Mouse (Mus musculus): Measurements from ENCODE around the gene Dmrtb1. TPM values are rescaled to one million over a fixed set of nuclear protein-coding genes. Genes with fewer than 3 reads are reported as not detected.

The Dmrtb1 gene
- total and polyA plus RNA-seq, 3 experiments: not detected

DNA sequence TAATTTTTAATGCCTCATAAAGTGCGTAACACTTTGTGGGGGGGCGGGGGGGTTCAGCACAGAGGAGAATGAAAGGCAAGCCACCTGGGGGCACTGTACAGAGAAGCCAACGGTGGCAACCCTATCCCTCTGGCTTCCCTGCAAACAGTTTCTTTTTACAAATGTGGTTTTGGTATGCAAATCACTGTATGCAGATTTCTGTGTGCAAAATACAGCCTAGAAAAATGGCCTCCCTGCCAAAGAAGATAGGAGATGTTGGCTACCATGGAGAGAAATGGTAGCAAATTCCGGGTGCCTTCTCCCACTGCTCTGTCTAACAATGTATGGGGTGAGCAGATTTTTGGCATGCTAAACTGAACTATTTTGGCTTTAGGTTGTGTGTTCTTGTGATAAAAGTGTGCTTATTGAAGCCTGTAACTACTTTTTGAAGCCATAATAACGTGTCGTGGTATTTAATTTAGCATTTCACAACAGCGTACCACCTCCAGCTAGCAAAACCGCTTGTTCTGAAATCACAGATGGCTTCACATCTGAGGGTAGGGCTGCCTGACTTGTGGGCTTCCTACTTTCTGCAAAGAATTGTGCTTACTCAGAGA lies 33.8 kb upstream of the Dmrtb1 start:
- H3K27me3 ChIP-seq (ENCODE audit: control insufficient read depth in 1 of 2, insufficient read depth in 2 of 2, low read length in 2 of 2): no peaks in the 10 kb centered on the region
- TF ChIP-seq GATA1 (IDR thresholded peaks at IDR 0.05; ENCODE audit: low read depth, low read length): no peak
- TF ChIP-seq HCFC1 (IDR thresholded peaks at IDR 0.05; ENCODE audit: low read depth, low read length): no peak
- TF ChIP-seq USF2 (IDR thresholded peaks at IDR 0.05; ENCODE audit: borderline replicate concordance in 1 of 2, insufficient read depth in 1 of 2, low read depth in 1 of 2, low read length in 2 of 2): no peak
- TF ChIP-seq RAD21 (IDR thresholded peaks at IDR 0.05; ENCODE audit: low read depth, low read length): no peak
- no peak for TF ChIP-seq ZMIZ1 (IDR thresholded peaks at IDR 0.05; ENCODE audit: low read depth, low read length)
- no peak for TF ChIP-seq CHD2 (IDR thresholded peaks at IDR 0.05; ENCODE audit: low read length)
- no peak for TF ChIP-seq MEF2A (IDR thresholded peaks at IDR 0.05; ENCODE audit: extremely low read depth, insufficient replicate concordance, low read depth, low read length, poor library complexity, severe bottlenecking)
- no peak for TF ChIP-seq TBP (IDR thresholded peaks at IDR 0.05; ENCODE audit: low read depth, low read length)
- no peak for TF ChIP-seq SIN3A (IDR thresholded peaks at IDR 0.05; ENCODE audit: low read length)
- no peak for TF ChIP-seq POLR2AphosphoS2 (IDR thresholded peaks at IDR 0.05; ENCODE audit: low read length)
- TF ChIP-seq E2F4 (IDR thresholded peaks at IDR 0.05; ENCODE audit: borderline replicate concordance, low read depth, low read length): no peak
- no peak for TF ChIP-seq MAX (IDR thresholded peaks at IDR 0.05; ENCODE audit: low read length)
- no peak for TF ChIP-seq GABPA (IDR thresholded peaks at IDR 0.05; ENCODE audit: low read depth, low read length)
- TF ChIP-seq NELFE (IDR thresholded peaks at IDR 0.05; ENCODE audit: low read depth, low read length): no peak
- TF ChIP-seq ZC3H11A (IDR thresholded peaks at IDR 0.05; ENCODE audit: low read depth, low read length): no peak
- no peak for TF ChIP-seq MYC (IDR thresholded peaks at IDR 0.05; ENCODE audit: low read depth, low read length)
- no peak for TF ChIP-seq NRF1 (IDR thresholded peaks at IDR 0.05; ENCODE audit: insufficient read depth, low read depth, low read length, poor library complexity, severe bottlenecking)
- no peak for TF ChIP-seq ETS1 (IDR thresholded peaks at IDR 0.05; ENCODE audit: low read depth, low read length)
- no peak for TF ChIP-seq BHLHE40 (IDR thresholded peaks at IDR 0.05; ENCODE audit: borderline replicate concordance, low read depth, low read length)
- peak; percentile 8 for DNase-seq (ENCODE audit: low read depth, low spot score)
- no peak overlapping the region for H3K9ac ChIP-seq (ENCODE audit: control insufficient read depth, low read depth, low read length, poor library complexity, severe bottlenecking)
- H3K27ac ChIP-seq (ENCODE audit: control insufficient read depth, low read depth, low read length): no peak overlapping the region
- H3K79me2 ChIP-seq (ENCODE audit: control insufficient read depth, insufficient read depth, low read length, poor library complexity): no peaks in the 10 kb centered on the region
- no peaks in the 10 kb centered on the region for H3K9me3 ChIP-seq (replicated peaks; ENCODE audit: insufficient read depth, low read length)
- peaks cover 0 to 37% of the 10 kb centered on the region in 2 experiments; a peak in 2 of 4 replicates for H3K36me3 ChIP-seq (ENCODE audit: control insufficient read depth in 1 of 2, insufficient read depth in 2 of 2, low read length in 2 of 2)
- H3K4me3 ChIP-seq (ENCODE audit: control insufficient read depth in 1 of 2, insufficient read depth in 1 of 2, low read depth in 2 of 2, low read length in 2 of 2): no peak overlapping the region
- peaks cover 30 to 44% of the 10 kb centered on the region in 2 experiments for H3K4me1 ChIP-seq (ENCODE audit: control insufficient read depth in 1 of 2, insufficient read depth in 2 of 2, low read length in 2 of 2)

DNA sequence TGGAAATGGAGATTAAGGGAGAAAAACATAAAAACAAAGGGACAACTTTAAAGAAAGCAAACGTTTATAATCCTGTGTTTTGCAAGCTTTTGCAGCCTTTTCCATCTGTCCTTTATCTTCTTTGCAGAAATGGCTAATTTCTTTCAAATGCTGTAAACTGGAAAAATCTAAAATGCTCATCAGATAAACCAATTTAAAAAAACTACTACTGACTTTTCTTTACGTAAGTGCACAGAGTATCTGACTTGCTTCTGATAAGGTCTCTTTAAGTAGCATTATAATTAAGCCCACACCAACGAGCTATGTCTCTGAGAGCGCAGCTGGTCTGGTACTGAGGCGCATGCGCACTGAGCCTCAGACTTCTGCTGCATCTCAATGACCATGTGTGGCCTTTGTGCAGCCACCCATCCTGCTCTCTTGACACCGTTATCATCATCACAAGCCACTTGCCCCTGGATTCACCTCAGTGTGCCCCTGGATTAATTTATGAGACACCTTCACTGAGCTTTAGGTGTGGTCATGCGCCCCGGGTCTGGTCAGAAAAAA lies 32.8 kb upstream of the Dmrtb1 start:
- peaks cover 30 to 42% of the 10 kb centered on the region in 2 experiments for H3K4me1 ChIP-seq (ENCODE audit: control insufficient read depth in 1 of 2, insufficient read depth in 2 of 2, low read length in 2 of 2)
- no peaks in the 10 kb centered on the region for H3K79me2 ChIP-seq (ENCODE audit: control insufficient read depth, insufficient read depth, low read length, poor library complexity)
- H3K9ac ChIP-seq (ENCODE audit: control insufficient read depth, low read depth, low read length, poor library complexity, severe bottlenecking): no peak overlapping the region
- H3K36me3 ChIP-seq (ENCODE audit: control insufficient read depth in 1 of 2, insufficient read depth in 2 of 2, low read length in 2 of 2): peaks cover 0 to 37% of the 10 kb centered on the region in 2 experiments; a peak in 2 of 4 replicates
- no peaks in the 10 kb centered on the region for H3K9me3 ChIP-seq (replicated peaks; ENCODE audit: insufficient read depth, low read length)
- H3K4me3 ChIP-seq (ENCODE audit: control insufficient read depth in 1 of 2, insufficient read depth in 1 of 2, low read depth in 2 of 2, low read length in 2 of 2): no peak overlapping the region
- no peaks in the 10 kb centered on the region for H3K27me3 ChIP-seq (ENCODE audit: control insufficient read depth in 1 of 2, insufficient read depth in 2 of 2, low read length in 2 of 2)
- TF ChIP-seq GABPA (IDR thresholded peaks at IDR 0.05; ENCODE audit: low read depth, low read length) (no peak), MAFK (IDR thresholded peaks at IDR 0.05; ENCODE audit: borderline replicate concordance, low read depth, low read length) (no peak), NRF1 (IDR thresholded peaks at IDR 0.05; ENCODE audit: insufficient read depth, low read depth, low read length, poor library complexity, severe bottlenecking) (peak; percentile 49; the same call in 1 of the 2 replicates), MAZ (IDR thresholded peaks at IDR 0.05; ENCODE audit: low read depth, low read length) (no peak), MYB (IDR thresholded peaks at IDR 0.05; ENCODE audit: low read depth, low read length) (no peak), MYC (IDR thresholded peaks at IDR 0.05; ENCODE audit: low read depth, low read length) (no peak), ZNF384 (IDR thresholded peaks at IDR 0.05; ENCODE audit: low read depth, low read length) (peak; percentile 54), GATA1 (IDR thresholded peaks at IDR 0.05; ENCODE audit: low read depth, low read length) (0 out of 2 replicates have a peak, but pooled peaks have one; percentile 52), ETS1 (IDR thresholded peaks at IDR 0.05; ENCODE audit: low read depth, low read length) (no peak), ZKSCAN1 (IDR thresholded peaks at IDR 0.05; ENCODE audit: low read depth, low read length) (no peak)
- peak; percentile 11 for DNase-seq (ENCODE audit: low read depth, low spot score)
- no peak overlapping the region for H3K27ac ChIP-seq (ENCODE audit: control insufficient read depth, low read depth, low read length)
